Comparison of ENCODE assay signal across 8 mouse cellular contexts in the genomic region with DNA sequence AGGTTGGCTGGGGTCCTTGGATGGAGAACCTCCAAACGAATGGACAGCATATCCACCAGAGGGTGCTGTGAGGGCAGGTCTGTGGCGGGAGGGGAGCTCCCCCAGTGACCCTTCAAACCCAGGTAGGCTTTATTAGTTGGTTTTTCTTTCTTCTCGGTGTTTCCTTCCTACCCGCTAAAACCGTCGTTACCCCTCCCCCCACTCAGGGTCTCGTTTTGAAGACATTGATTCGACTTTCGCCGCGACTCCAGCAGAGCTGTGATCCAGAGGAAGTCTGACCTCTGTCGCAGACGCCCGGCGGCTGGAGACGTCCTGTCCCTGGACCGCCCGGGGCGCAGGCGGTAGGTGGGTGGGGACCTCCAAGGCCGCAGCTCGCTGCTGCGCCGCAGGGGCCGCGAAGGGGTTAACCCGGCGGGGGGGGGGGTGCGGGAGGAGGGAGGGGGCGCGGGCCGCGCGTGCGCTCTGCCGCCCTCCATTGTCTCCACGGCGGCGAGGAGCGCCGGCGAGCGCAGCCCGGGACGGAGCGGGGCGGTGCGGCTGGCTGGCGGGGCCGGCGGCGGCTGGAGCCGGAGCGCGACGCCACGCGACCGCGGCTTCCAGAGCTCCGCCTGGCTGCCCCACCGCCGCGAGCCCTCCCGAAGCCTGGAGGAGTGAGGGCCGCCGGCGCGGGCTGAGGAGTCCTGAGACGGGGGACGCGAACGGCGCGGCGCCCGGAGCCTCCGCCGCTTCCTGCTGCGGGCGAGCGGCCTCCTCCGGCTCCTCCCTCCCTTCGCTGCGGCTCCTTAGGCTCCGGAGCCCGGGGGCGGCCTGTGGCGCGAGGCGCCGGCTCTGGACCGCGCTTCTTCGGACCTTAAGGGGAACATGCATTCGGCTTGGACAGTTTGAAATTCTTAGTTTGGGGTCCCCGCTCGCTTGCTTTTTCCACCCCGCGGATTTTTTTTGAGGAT. TPM values are rescaled to one million over a fixed set of nuclear protein-coding genes. Genes with fewer than 3 reads are reported as not detected.
DNase-seq lines count a peak whose midpoint lies in the region; ATAC-seq lines count a peak whose summit lies in the region.

Gene Znrf1, plus strand, starts transcription at position 67 of the 947 bp plus-strand sequence.

- ATAC-seq in megakaryocyte-erythroid progenitor cell, adult 5-6 weeks (replicated peaks; ENCODE audit: low FRiP score, low TSS enrichment, poor library complexity, severe bottlenecking), result peak; percentile 56

- intact Hi-C loops in gastrocnemius, postnatal 14 days (cut with DNase I; ENCODE audit: low total_unique reads), result loop anchor here (2.0 kb wide), 1 partner anchor 88 kb away; no protein-coding TSS in a partner anchor
- intact Hi-C loops in left cerebral cortex, postnatal 14 days (cut with DNase I), result loop anchor here (2.0 to 5.0 kb wide), 2 partner anchors 88 to 106 kb away; partner anchors contain the start of gene Zfp1

- DNase-seq in adrenal gland, adult (ENCODE audit: inconsistent age in 2 of 2, low spot score in 1 of 2), result peak; percentile 82 to 93
- DNase-seq in embryo, embryonic 10 days (ENCODE audit: low spot score), result peak; percentile 84
- DNase-seq in gastrocnemius, postnatal 14 days, result peak; percentile 78
- peak; percentile 81 for DNase-seq in induced T-regulatory cell, adult 2 months (ENCODE audit: low read depth)
- DNase-seq in left cerebral cortex, postnatal 14 days (ENCODE audit: low spot score in 2 of 2), result peak; percentile 45 to 71
- DNase-seq in right cerebral cortex, postnatal 36 days (ENCODE audit: low spot score in 2 of 2), result peak; percentile 34 to 46
- DNase-seq in yolk sac, embryonic 10.5 days (ENCODE audit: low spot score), result peak; percentile 92

RNA-seq across cellular contexts. Expression of gene Znrf1, which starts in this region (rescaled TPM):
- 10 to 100 TPM; 46.3 to 47.2 TPM for total RNA-seq in gastrocnemius, postnatal 14 days (2021)
- total RNA-seq in left cerebral cortex, postnatal 14 days (2021), result 100 to 1,000 TPM; 157 to 170 TPM
- total RNA-seq in megakaryocyte-erythroid progenitor cell, adult 5-6 weeks (2014; fragmentation: Nextera tagmentation), result 54.1 and 55.3 TPM in 2 replicates
- total RNA-seq in megakaryocyte-erythroid progenitor cell, adult 5-6 weeks (2017), result 21.4 and 25.9 TPM in 2 replicates

Comparison
In these comparisons a context has a peak if more than half of its experiments do, and no peak if none do; other contexts are left out.
1. Peak in every context shown above with its lines: DNase-seq and ATAC-seq.
2. DNase-seq: peak in every context shown above with its lines; median percentile 92 in yolk sac, embryonic 10.5 days; 88 in adrenal gland, adult; 84 in embryo, embryonic 10 days; 81 in induced T-regulatory cell, adult 2 months; 78 in gastrocnemius, postnatal 14 days; 58 in left cerebral cortex, postnatal 14 days; 40 in right cerebral cortex, postnatal 36 days.